Mouse (Mus musculus): ENCODE measurements around the gene Man2b1. TPM values are rescaled to one million over a fixed set of nuclear protein-coding genes. Genes with fewer than 3 reads are reported as not detected.

Man2b1 gene
- total RNA-seq, 2 experiments from 2014 or later = 34.7 to 35.9 TPM

DNA sequence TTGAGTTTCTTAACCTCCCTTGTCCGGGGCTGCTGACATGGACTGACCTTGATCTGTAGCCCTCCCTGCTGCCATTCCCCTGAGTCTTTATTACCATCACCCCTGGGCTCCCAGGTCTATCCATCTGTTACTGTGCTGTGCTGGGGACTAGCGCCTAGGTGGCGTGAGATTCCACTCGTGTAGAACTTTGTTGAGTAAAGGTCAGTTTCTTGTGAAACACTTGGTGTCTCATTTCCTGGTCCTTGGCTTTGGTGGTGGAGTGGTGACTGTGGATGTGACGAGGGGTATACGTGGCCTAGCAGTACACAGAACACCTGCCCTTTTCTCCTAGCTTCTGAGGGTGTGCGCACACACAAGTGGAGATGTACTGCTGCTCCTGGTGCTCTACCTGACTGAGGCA, 25.7 kb upstream of the Man2b1 start:
- Histone ChIP-seq H3K4me3 (no peak overlapping the region), H3K27ac (no peak overlapping the region)
- TF ChIP-seq CTCF (IDR thresholded peaks at IDR 0.05) = no peak
- DNase-seq (ENCODE audit: extremely low spot score in 1 of 2, low spot score in 2 of 2) = no peak
- intact Hi-C loops (cut with DNase I) = no loop called here

DNA sequence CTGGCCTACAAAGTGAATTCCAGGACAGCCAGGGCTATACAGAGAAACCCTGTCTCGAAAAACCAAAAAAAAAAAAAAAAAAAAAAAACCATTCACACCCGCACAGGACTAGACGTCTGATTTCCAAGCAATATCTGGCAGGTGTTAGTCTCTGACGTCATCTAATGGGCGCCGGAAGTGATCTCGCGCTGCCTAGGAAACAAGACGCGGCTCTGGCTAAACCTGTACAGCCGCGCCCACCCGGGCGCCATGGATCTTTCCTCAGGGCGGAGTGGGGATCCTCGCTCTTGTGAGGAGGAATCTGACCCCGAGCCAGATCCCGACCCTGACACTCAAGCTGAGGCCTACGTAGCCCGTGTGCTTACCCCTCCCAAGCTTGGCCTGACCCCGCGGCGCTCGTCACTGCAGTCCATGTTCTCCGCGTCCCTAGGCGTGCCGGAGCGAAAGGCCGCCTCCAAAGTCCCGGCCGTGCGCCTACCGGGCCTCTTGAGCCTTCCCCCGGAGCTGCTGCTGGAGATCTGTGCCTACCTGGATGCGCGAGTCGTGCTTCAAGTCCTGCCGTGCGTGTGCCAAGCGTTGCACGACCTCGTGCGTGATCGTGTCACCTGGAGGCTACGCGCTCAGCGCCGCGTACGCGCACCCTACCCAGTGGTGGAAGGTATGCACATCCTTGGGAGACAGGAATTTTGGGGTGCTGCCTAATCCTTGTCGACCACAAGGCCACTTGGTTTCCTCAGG, 23.0 kb upstream of the Man2b1 start, which contains the start of gene Fbxw9:
Gene Fbxw9 (plus strand): TSS at position 177 of the 738 bp plus-strand sequence.
- peak within 1 kb of the TSS; percentile 87 for H3K27ac ChIP-seq
- intact Hi-C loops (cut with DNase I) = no loop called here
- DNase-seq (ENCODE audit: extremely low spot score in 1 of 2, low spot score in 2 of 2) = peak; percentile 88 to 90
- TF ChIP-seq CTCF (IDR thresholded peaks at IDR 0.05) = no peak
- peak within 1 kb of the TSS; percentile 86 for H3K4me3 ChIP-seq

DNA sequence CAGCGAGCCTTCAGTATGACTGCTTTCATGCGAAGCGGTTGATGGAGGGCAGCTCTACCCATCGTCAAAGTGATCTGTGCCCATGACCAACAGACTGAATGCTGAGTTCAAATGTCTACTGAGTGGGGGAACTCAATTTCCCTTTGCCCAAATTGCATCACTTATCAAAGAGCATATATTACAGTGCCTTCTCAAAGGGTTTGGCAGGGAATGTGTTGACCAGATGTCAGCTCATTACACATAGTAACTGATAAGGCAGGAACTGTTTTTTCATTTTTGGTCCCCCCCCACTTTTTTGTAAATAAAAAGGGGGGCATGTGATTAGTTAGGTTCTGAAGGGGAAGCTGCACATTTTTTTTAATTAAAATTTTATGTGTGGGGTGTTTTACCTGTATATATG, 20.5 kb upstream of the Man2b1 start:
- H3K27ac ChIP-seq = no peak overlapping the region
- intact Hi-C loops (cut with DNase I) = no loop called here
- no peak for DNase-seq (ENCODE audit: extremely low spot score in 1 of 2, low spot score in 2 of 2)
- TF ChIP-seq CTCF (IDR thresholded peaks at IDR 0.05) = no peak
- no peak overlapping the region for H3K4me3 ChIP-seq

DNA sequence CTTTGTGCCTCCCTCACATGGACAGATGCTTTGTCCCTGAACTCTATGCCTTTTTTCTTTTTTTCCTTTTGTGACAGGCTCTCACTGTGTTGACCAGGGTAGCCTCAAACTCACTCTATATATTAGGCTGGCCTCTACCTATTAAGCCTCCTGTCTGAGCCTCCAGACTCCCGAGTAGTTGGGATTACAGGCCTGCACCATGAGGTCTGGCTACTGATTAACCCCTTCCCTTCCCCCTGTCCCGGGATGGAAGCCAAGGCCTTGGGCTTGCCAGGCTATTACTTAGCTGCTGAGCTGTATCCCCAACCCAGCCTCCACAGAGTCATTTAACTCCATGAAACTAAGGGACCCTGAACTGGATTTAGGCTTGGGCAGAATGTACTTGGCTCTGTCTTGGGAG, 17.9 kb upstream of the Man2b1 start:
- DNase-seq (ENCODE audit: extremely low spot score in 1 of 2, low spot score in 2 of 2) = no peak
- TF ChIP-seq CTCF (IDR thresholded peaks at IDR 0.05) = no peak
- intact Hi-C loops (cut with DNase I) = no loop called here
- no peak overlapping the region for H3K4me3 ChIP-seq
- no peak overlapping the region for H3K27ac ChIP-seq

DNA sequence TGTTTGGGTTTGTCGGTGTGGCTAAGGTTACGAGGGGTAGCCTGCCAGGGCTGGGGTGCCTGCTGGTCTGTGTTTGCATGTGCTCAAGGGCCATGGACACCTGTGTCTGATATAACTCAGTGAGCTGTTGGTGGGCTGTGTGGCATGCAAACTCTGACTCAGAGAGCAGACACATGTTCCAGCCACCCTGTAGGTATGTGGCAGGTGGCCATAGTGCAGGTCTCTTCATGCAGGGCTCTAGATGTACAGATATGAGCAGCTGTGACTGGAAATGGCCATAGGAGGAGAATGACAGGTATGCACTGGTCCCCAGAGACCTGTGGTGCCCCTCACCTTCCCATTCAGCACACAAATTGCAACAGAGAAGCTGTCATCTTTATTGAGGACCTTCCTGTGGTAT, 15.9 kb upstream of the Man2b1 start:
- intact Hi-C loops (cut with DNase I) = no loop called here
- H3K4me3 ChIP-seq = no peak overlapping the region

DNA sequence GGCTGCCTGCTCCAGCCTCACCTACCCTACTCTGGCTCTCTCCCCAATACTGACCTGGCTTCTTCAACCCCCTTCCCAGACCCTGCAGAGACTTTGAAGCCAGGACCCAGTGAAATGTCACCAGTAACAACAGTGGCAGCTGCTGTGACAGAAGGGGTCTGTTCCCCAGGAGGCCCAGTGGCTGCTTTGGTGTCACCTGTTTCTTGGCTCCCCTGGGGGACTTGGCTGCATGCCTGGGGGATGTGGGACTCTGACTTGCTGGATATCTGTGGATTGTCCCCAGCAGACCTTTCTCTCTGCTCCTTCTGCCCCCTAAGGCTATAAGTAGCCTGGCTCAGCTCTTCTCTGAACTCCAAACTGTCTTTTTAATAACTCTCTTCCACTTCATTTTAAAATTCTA, 15.1 kb upstream of the Man2b1 start, which contains the start of gene Gm5741:
Gene Gm5741 (minus strand): TSS at position 1 of the 400 bp plus-strand sequence.
- Histone ChIP-seq H3K4me3 (no peak within 1 kb of the TSS), H3K27ac (no peak within 1 kb of the TSS)
- intact Hi-C loops (cut with DNase I) = no loop called here
- TF ChIP-seq CTCF (IDR thresholded peaks at IDR 0.05) = no peak
- DNase-seq (ENCODE audit: extremely low spot score in 1 of 2, low spot score in 2 of 2) = no peak

More for the DNA sequence above, 15.9 kb upstream of the Man2b1 start:
- no peak for DNase-seq (ENCODE audit: extremely low spot score in 1 of 2, low spot score in 2 of 2)
- no peak for TF ChIP-seq CTCF (IDR thresholded peaks at IDR 0.05)
- H3K27ac ChIP-seq = no peak overlapping the region

DNA sequence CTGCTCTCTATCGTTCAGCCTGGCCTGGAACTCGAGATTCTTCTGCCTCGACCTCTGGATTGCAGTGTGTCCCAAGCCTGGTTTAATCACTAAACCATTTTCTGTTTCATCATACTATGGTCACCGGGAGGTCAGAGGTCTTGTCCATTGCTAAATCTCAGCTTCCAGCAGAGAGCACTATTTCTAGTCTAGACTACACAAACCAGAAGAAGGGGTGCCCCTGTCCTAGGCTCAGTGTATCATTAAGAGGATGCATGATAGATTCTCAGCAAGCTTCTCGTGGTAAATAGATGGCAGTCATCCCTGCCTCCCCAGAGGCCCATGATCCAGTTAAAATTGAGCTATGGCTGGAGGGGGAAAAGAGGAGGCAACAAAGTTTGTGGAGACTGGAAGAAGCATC, 12.0 kb upstream of the Man2b1 start:
- intact Hi-C loops (cut with DNase I) = loop anchor here (5.0 kb wide), 2 partner anchors 44 to 94 kb away; partner anchors contain the start of genes Asna1, Junb and Trir
- TF ChIP-seq CTCF (IDR thresholded peaks at IDR 0.05) = no peak
- Histone ChIP-seq H3K27ac (peak overlapping the region; percentile 93; the same call in 1 of the 2 replicates), H3K4me3 (peak overlapping the region; percentile 70)
- DNase-seq (ENCODE audit: extremely low spot score in 1 of 2, low spot score in 2 of 2) = no peak

DNA sequence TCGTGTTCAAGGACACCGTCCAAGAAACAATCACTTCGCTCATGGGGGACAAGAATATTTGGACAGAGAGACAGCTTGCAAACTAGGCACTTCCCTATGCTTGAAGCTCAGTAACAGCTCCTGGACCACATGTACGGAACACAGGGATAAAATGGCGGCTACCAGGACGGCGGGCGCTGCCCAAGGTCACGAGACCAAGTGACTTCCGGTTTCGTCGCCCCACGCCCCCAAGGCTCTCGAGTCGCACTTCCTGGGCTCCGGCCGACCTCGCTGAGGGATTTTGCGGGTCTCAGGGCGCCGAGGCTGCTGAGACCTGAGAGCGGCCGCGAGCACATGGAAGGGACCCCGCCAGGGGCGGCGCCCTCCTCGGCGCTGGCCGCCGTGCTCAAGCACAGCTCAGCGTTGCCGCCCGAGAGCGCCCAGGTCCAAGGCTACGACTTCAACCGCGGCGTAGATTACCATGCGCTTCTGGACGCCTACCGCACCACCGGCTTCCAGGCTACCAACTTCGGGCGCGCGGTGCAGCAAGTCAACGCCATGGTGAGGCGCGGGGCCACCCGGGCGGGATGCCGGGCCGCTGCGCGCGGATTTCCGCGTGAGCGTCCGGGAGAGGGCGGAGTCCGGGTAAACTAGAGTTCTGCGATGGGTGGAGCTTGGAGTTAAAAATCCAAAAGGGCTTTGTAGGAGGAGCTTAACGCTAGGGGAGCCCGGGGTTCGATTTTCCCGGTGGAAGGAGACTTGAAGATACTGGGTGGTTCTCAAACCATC, 11.4 kb upstream of the Man2b1 start, which contains the start of gene Dhps:
Gene Dhps (plus strand): TSS at position 244 of the 768 bp plus-strand sequence.
- peak; percentile 88 to 90 for DNase-seq (ENCODE audit: extremely low spot score in 1 of 2, low spot score in 2 of 2)
- peak within 1 kb of the TSS; percentile 93 for H3K27ac ChIP-seq
- H3K4me3 ChIP-seq = peak within 1 kb of the TSS; percentile 70
- intact Hi-C loops (cut with DNase I) = loop anchor here (5.0 kb wide), 2 partner anchors 44 to 94 kb away; partner anchors contain the start of genes Asna1, Junb and Trir
- TF ChIP-seq CTCF (IDR thresholded peaks at IDR 0.05) = peak; percentile 18

DNA sequence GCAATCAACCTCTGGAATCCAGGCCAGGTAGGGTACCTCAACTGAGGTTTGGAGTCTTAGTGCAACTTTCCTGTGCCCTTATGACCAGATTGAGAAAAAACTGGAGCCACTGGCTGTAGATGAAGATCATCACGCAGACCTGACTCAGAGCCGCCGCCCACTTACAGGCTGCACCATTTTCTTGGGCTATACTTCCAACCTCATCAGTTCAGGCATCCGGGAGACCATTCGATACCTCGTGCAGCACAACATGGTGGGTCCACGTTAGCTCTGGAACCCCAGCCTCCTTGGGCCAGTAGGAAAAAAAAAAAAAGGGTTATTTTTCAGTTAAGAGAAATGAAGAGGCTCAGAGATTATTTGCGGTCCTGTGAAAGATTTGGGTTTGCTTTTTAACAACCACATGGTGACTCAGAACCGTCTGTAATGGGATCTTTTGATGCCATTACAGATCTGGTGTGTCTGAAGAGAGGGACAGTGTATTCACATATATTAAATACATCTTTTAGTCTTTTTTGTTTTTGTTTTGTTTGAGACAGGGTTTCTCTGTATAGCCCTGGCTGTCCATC, 10.6 kb upstream of the Man2b1 start:
- Histone ChIP-seq H3K27ac (peak overlapping the region; percentile 93), H3K4me3 (peak overlapping the region; percentile 70)
- intact Hi-C loops (cut with DNase I) = loop anchor here (5.0 kb wide), 2 partner anchors 45 to 95 kb away; partner anchors contain the start of genes Asna1, Junb and Trir
- no peak for TF ChIP-seq CTCF (IDR thresholded peaks at IDR 0.05)
- DNase-seq (ENCODE audit: extremely low spot score in 1 of 2, low spot score in 2 of 2) = no peak

DNA sequence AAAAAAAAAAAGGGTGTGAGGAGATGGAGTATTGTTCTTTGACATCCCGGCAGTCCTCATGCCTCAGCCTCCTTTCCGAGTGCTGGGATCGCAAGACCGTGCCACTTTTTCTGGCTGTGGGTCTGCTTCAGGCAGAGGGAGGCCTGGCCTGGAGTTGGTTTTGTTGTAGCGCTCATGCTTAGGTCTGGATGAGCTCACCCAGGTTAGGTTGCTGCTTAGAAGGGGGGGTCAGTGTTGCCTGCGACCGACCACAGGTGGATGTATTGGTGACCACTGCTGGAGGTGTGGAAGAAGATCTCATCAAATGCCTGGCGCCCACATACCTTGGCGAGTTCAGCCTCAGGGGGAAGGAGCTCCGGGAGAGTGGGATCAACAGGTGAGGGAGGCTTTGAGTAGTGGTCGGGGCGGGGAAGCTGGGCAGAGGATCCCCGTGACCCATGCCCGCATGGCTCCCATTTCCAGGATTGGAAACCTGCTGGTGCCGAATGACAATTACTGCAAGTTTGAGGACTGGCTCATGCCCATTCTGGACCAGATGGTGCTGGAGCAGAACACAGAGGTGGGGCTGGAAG, 9.9 kb upstream of the Man2b1 start:
- H3K4me3 ChIP-seq = no peak overlapping the region; the same call in 1 of the 2 replicates

DNA sequence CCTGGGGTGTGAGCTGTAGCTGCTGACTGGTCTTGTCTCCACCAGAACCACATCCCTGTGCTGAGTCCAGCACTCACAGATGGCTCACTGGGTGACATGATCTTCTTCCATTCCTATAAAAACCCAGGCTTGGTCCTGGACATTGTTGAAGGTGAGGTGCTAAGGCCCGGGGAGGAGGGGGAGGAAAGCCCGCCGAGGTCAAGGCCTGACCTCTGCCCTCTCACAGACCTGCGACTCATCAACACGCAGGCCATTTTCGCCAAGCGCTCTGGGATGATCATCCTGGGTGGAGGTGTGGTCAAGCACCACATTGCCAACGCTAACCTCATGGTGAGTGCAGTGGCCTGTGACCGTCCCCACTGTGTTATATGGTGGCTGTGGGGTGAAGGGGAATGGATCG, 8.9 kb upstream of the Man2b1 start:
- intact Hi-C loops (cut with DNase I) = loop anchor here (5.0 kb wide), 2 partner anchors 47 to 97 kb away; partner anchors contain the start of genes Asna1, Junb and Trir
- no peak for DNase-seq (ENCODE audit: extremely low spot score in 1 of 2, low spot score in 2 of 2)
- Histone ChIP-seq H3K27ac (no peak overlapping the region), H3K4me3 (no peak overlapping the region)
- no peak for TF ChIP-seq CTCF (IDR thresholded peaks at IDR 0.05)

More for the DNA sequence above, 9.9 kb upstream of the Man2b1 start:
- DNase-seq (ENCODE audit: extremely low spot score in 1 of 2, low spot score in 2 of 2) = no peak
- TF ChIP-seq CTCF (IDR thresholded peaks at IDR 0.05) = no peak
- intact Hi-C loops (cut with DNase I) = loop anchor here (5.0 kb wide), 2 partner anchors 46 to 96 kb away; partner anchors contain the start of genes Asna1, Junb and Trir
- no peak overlapping the region; the same call in 1 of the 2 replicates for H3K27ac ChIP-seq
